Mouse (Mus musculus) forebrain, embryonic 14.5 days (tissue): ENCODE results near the gene Kcnk2. TPM values are rescaled to one million over a fixed set of nuclear protein-coding genes. Genes with fewer than 3 reads are reported as not detected.
A peak's percentile ranks its signal among the peaks of the same experiment; 100 is the strongest.

ENCODE experiments used
- ATAC-seq: fragments of 200-750 bp; cut with Nextera tagmentation; 2 replicates; pipeline ENCODE4 v1.8.0; 2017; ENCODE audit warnings: mild to moderate bottlenecking, moderate library complexity
- DNase-seq: peaks from one replicate; pipeline ENCODE4 v3.0.0-alpha.2; 2015; ENCODE audit warnings: low spot score
- H3K27ac ChIP-seq: fragments of 300-500 bp; sonication (generic); 2 replicates; pipeline ENCODE4 v1.5.1; 2014; ENCODE audit warnings: low read depth, mild to moderate bottlenecking, control low read depth, low read length, moderate library complexity
- H3K27me3 ChIP-seq: fragments of 300-500 bp; sonication (generic); replicated peaks from 2 replicates; pipeline ENCODE4 v1.6.1; 2014; ENCODE audit warnings: low read length, control low read depth, mixed read lengths; ENCODE audit not compliant: control insufficient read depth, insufficient read depth
- H3K36me3 ChIP-seq: fragments of 300-500 bp; sonication (generic); 2 replicates; pipeline ENCODE4 v1.6.1; 2014; ENCODE audit warnings: low read length, control low read depth; ENCODE audit not compliant: control insufficient read depth, insufficient read depth
- H3K4me1 ChIP-seq: fragments of 300-500 bp; sonication (generic); 2 replicates; pipeline ENCODE4 v1.6.1; 2014; ENCODE audit warnings: antibody characterized with exemption, low read length, control low read depth; ENCODE audit not compliant: control insufficient read depth, insufficient read depth
- H3K4me2 ChIP-seq: fragments of 300-500 bp; sonication (generic); 2 replicates; pipeline ENCODE4 v1.6.1; 2014; ENCODE audit warnings: mild to moderate bottlenecking, control low read depth, low read length
- H3K4me3 ChIP-seq: fragments of 300-500 bp; sonication (generic); 2 replicates; pipeline ENCODE4 v1.5.1; 2014; ENCODE audit warnings: low read depth, low read length, control low read depth
- H3K9ac ChIP-seq: fragments of 300-500 bp; sonication (generic); 2 replicates; pipeline ENCODE4 v1.6.1; 2014; ENCODE audit warnings: mild to moderate bottlenecking, low read length, control low read depth, moderate library complexity
- H3K9me3 ChIP-seq: fragments of 300-500 bp; sonication (generic); replicated peaks from 2 replicates; pipeline ENCODE4 v1.6.1; 2016; ENCODE audit warnings: low read length, control low read depth, mixed read lengths; ENCODE audit not compliant: control insufficient read depth
- WGBS: fragments of 180-500 bp; shearing (Covaris S2); extraction: QIAGEN DNeasy Blood & Tissue Kit; methylation state at CpG from one replicate; pipeline ENCODE4 v1.1.7; 2014; 5-methylcytosine and 5-hydroxymethylcytosine counted together
- polyA plus RNA-seq: library from polyadenylated mRNA; unstranded; fragments of >200 nt; fragmentation: Nextera tagmentation; extraction: Ambion mirVana; gene quantifications from 2 replicates; pipeline ENCODE4 v1.2.1, GENCODE M21; 2014

The Kcnk2 gene
- polyA plus RNA-seq, 1 experiment from 2014 or later = 20.5 TPM

GRCm38 (mm10) chr1:189185206-189185750, 216.8 kb downstream of the Kcnk2 start:
- Histone ChIP-seq H3K4me2 (no peak overlapping the region), H3K9ac (no peak overlapping the region), H3K27me3 (no peaks in the 10 kb centered on the region), H3K36me3 (no peaks in the 10 kb centered on the region), H3K27ac (peak overlapping the region; percentile 58; the same call in 1 of the 2 replicates), H3K4me1 (peaks cover 17% of the 10 kb centered on the region), H3K4me3 (no peak overlapping the region), H3K9me3 (no peaks in the 10 kb centered on the region)
- 10% methylated on average over 7 of the region's 7 CpGs for WGBS
- DNase-seq = peak; percentile 70
- ATAC-seq = peak; percentile 41; the same call in 1 of the 2 replicates

- Histone ChIP-seq H3K9ac (no peak overlapping the region), H3K4me1 (no peaks in the 10 kb centered on the region), H3K4me3 (no peak overlapping the region), H3K27ac (no peak overlapping the region), H3K4me2 (no peak overlapping the region), H3K27me3 (no peaks in the 10 kb centered on the region), H3K36me3 (no peaks in the 10 kb centered on the region), H3K9me3 (no peaks in the 10 kb centered on the region)
- ATAC-seq (no peak), DNase-seq (no peak)
- WGBS = 89% methylated on average over 1 of the region's 1 CpGs
These were observed 224.3 kb downstream of the Kcnk2 start for GRCm38 (mm10) chr1:189177746-189178145.

GRCm38 (mm10) chr1:189173479-189173878, 228.6 kb downstream of the Kcnk2 start:
- no peaks in the 10 kb centered on the region for H3K4me1 ChIP-seq
- H3K9ac ChIP-seq = no peak overlapping the region
- H3K36me3 ChIP-seq = no peaks in the 10 kb centered on the region
- no peaks in the 10 kb centered on the region for H3K9me3 ChIP-seq
- no peak overlapping the region for H3K4me2 ChIP-seq
- H3K27me3 ChIP-seq = no peaks in the 10 kb centered on the region
- no peak overlapping the region for H3K27ac ChIP-seq
- H3K4me3 ChIP-seq = no peak overlapping the region
- WGBS = 83% methylated on average over 8 of the region's 8 CpGs
- ATAC-seq = no peak
- peak; percentile 30 for DNase-seq

- Histone ChIP-seq H3K9me3 (no peaks in the 10 kb centered on the region), H3K27me3 (no peaks in the 10 kb centered on the region), H3K27ac (no peak overlapping the region), H3K4me2 (no peak overlapping the region), H3K9ac (no peak overlapping the region), H3K36me3 (no peaks in the 10 kb centered on the region), H3K4me1 (no peaks in the 10 kb centered on the region), H3K4me3 (no peak overlapping the region)
- ATAC-seq (no peak), DNase-seq (no peak)
- 93% methylated on average over 4 of the region's 4 CpGs for WGBS
These were observed 230.9 kb downstream of the Kcnk2 start for GRCm38 (mm10) chr1:189171138-189171537.

- Histone ChIP-seq H3K27ac (no peak overlapping the region), H3K9me3 (no peaks in the 10 kb centered on the region), H3K27me3 (no peaks in the 10 kb centered on the region), H3K4me2 (no peak overlapping the region), H3K4me1 (no peaks in the 10 kb centered on the region), H3K4me3 (no peak overlapping the region), H3K9ac (no peak overlapping the region), H3K36me3 (no peaks in the 10 kb centered on the region)
- DNase-seq (no peak), ATAC-seq (no peak)
- 92% methylated on average over 6 of the region's 6 CpGs for WGBS
These were observed 236.3 kb downstream of the Kcnk2 start for GRCm38 (mm10) chr1:189165756-189166155.

- Histone ChIP-seq H3K9ac (no peak overlapping the region), H3K27ac (no peak overlapping the region), H3K9me3 (no peaks in the 10 kb centered on the region), H3K27me3 (no peaks in the 10 kb centered on the region), H3K4me2 (no peak overlapping the region), H3K4me3 (no peak overlapping the region), H3K36me3 (no peaks in the 10 kb centered on the region), H3K4me1 (no peaks in the 10 kb centered on the region)
- DNase-seq (no peak), ATAC-seq (no peak)
- WGBS = 88% methylated on average over 6 of the region's 6 CpGs
These were observed 236.9 kb downstream of the Kcnk2 start for GRCm38 (mm10) chr1:189165141-189165540.

- no peak overlapping the region for H3K4me2 ChIP-seq
These were observed 237.4 kb downstream of the Kcnk2 start for GRCm38 (mm10) chr1:189164721-189165120.

GRCm38 (mm10) chr1:189164241-189164640, 237.8 kb downstream of the Kcnk2 start:
- 92% methylated on average over 2 of the region's 2 CpGs for WGBS
- Histone ChIP-seq H3K4me1 (no peaks in the 10 kb centered on the region), H3K27ac (no peak overlapping the region), H3K9ac (no peak overlapping the region), H3K4me2 (no peak overlapping the region), H3K9me3 (no peaks in the 10 kb centered on the region), H3K4me3 (no peak overlapping the region), H3K27me3 (no peaks in the 10 kb centered on the region), H3K36me3 (no peaks in the 10 kb centered on the region)
- ATAC-seq (no peak), DNase-seq (no peak)

More at GRCm38 (mm10) chr1:189164721-189165120, 237.4 kb downstream of the Kcnk2 start:
- Histone ChIP-seq H3K36me3 (no peaks in the 10 kb centered on the region), H3K9ac (no peak overlapping the region), H3K4me1 (no peaks in the 10 kb centered on the region), H3K27ac (no peak overlapping the region), H3K27me3 (no peaks in the 10 kb centered on the region), H3K9me3 (no peaks in the 10 kb centered on the region), H3K4me3 (no peak overlapping the region)
- DNase-seq (no peak), ATAC-seq (no peak)
- WGBS = 82% methylated on average over 4 of the region's 4 CpGs
